Mouse (Mus musculus) heart, postnatal 4 days (tissue): ENCODE data around the gene Map4k4. TPM values are rescaled to one million over a fixed set of nuclear protein-coding genes. Genes with fewer than 3 reads are reported as not detected.

Experiments used
- DNase-seq: peaks from one replicate; pipeline ENCODE4 v3.0.0; 2021
- total RNA-seq, 2 experiments: library from RNA; stranded (reverse); gene quantifications; 2 replicates each; pipeline ENCODE4 v1.2.3; 2021

Gene Map4k4
- total RNA-seq, 2 experiments from 2014 or later: 207 to 231 TPM

- no peak for DNase-seq
Observed at GRCm38 (mm10) chr1:40051157-40051556, 150.4 kb downstream of the Map4k4 start.

GRCm38 (mm10) chr1:40052156-40052555 lies 151.4 kb downstream of the Map4k4 start:
- DNase-seq: no peak

GRCm38 (mm10) chr1:40053071-40053470 lies 152.4 kb downstream of the Map4k4 start:
- no peak for DNase-seq

GRCm38 (mm10) chr1:40055051-40055450 lies 154.3 kb downstream of the Map4k4 start:
- DNase-seq: no peak

- no peak for DNase-seq
Observed at GRCm38 (mm10) chr1:40055963-40056362, 155.2 kb downstream of the Map4k4 start.

- DNase-seq: no peak
Observed at GRCm38 (mm10) chr1:40057351-40057750, 156.6 kb downstream of the Map4k4 start.

GRCm38 (mm10) chr1:40058013-40058412 lies 157.3 kb downstream of the Map4k4 start:
- no peak for DNase-seq

- DNase-seq: peak; percentile 16
Observed at GRCm38 (mm10) chr1:40059122-40059774, 158.5 kb downstream of the Map4k4 start.

- DNase-seq: peak; percentile 20
Observed at GRCm38 (mm10) chr1:40061359-40061758, 160.6 kb downstream of the Map4k4 start.

- DNase-seq: no peak
Observed at GRCm38 (mm10) chr1:40063409-40063808, 162.7 kb downstream of the Map4k4 start.

GRCm38 (mm10) chr1:40064508-40064907 lies 163.8 kb downstream of the Map4k4 start:
- no peak for DNase-seq

GRCm38 (mm10) chr1:40072558-40072957 lies 171.8 kb downstream of the Map4k4 start:
- DNase-seq: no peak

- no peak for DNase-seq
Observed at GRCm38 (mm10) chr1:40073779-40074178, 173.1 kb downstream of the Map4k4 start, which contains the start of gene Il1r2. TSS of gene Il1r2 (plus strand) at chr1:40074079.

Other genes starting within 250 kb of the Map4k4 start
- gene Creg2, start 249.4 kb upstream of the Map4k4 start, total RNA-seq: not detected
- gene Rfx8, start 179.9 kb upstream of the Map4k4 start, total RNA-seq: under 1 TPM; 0.57 to 0.72 TPM
- gene Gm3646, start 95.6 kb upstream of the Map4k4 start, total RNA-seq: 1 to 10 TPM; 8.2 to 8.6 TPM
- gene Il1r2, start 173.2 kb downstream of the Map4k4 start, total RNA-seq: not detected